Mouse (Mus musculus) stomach, embryonic 16.5 days (tissue): ENCODE measurements around the gene Vwa5b1. TPM values are rescaled to one million over a fixed set of nuclear protein-coding genes. Genes with fewer than 3 reads are reported as not detected.

Experiments used
- ATAC-seq: fragments of 200-750 bp; cut with Nextera tagmentation; 2 replicates; pipeline ENCODE4 v1.8.0; 2017; ENCODE audit warnings: moderate number of reproducible peaks, moderate TSS enrichment; ENCODE audit not compliant: insufficient read depth, low FRiP score
- H3K27ac ChIP-seq: fragments of 300-500 bp; sonication (generic); 2 replicates; pipeline ENCODE4 v1.5.1; 2014; ENCODE audit warnings: low read length
- H3K27me3 ChIP-seq: fragments of 300-500 bp; sonication (generic); 2 replicates; pipeline ENCODE4 v1.6.1; 2014; ENCODE audit warnings: low read length, control low read depth, mixed read lengths; ENCODE audit not compliant: control insufficient read depth, insufficient read depth
- H3K36me3 ChIP-seq: fragments of 300-500 bp; sonication (generic); 2 replicates; pipeline ENCODE4 v1.6.1; 2014; ENCODE audit warnings: low read length; ENCODE audit not compliant: control insufficient read depth, insufficient read depth
- H3K4me1 ChIP-seq: fragments of 300-500 bp; sonication (generic); 2 replicates; pipeline ENCODE4 v1.6.1; 2014; ENCODE audit warnings: low read length, control low read depth, mixed read lengths; ENCODE audit not compliant: control insufficient read depth, insufficient read depth
- H3K4me2 ChIP-seq: fragments of 300-500 bp; sonication (generic); 2 replicates; pipeline ENCODE4 v1.6.1; 2014; ENCODE audit warnings: low read depth, low read length, mixed read lengths
- H3K4me3 ChIP-seq: fragments of 300-500 bp; sonication (generic); replicated peaks from 2 replicates; pipeline ENCODE4 v1.5.1; 2014; ENCODE audit warnings: mild to moderate bottlenecking, low read length
- H3K9ac ChIP-seq: fragments of 300-500 bp; sonication (generic); 2 replicates; pipeline ENCODE4 v1.6.1; 2014; ENCODE audit warnings: low read length
- H3K9me3 ChIP-seq: fragments of 300-500 bp; sonication (generic); replicated peaks from 2 replicates; pipeline ENCODE4 v1.6.1; 2016; ENCODE audit warnings: low read length, control low read depth; ENCODE audit not compliant: control insufficient read depth
- WGBS: fragments of 180-500 bp; shearing (Covaris S2); extraction: QIAGEN DNeasy Blood & Tissue Kit; methylation state at CpG from one replicate; pipeline ENCODE4 v1.1.7; 2014; 5-methylcytosine and 5-hydroxymethylcytosine counted together
- polyA plus RNA-seq: library from polyadenylated mRNA; unstranded; fragments of >200 nt; fragmentation: Nextera tagmentation; extraction: Ambion mirVana; gene quantifications from 2 replicates; pipeline ENCODE4 v1.2.1, GENCODE M21; 2015

The Vwa5b1 gene
- polyA plus RNA-seq, 1 experiment from 2014 or later, result 0.34 TPM

DNA sequence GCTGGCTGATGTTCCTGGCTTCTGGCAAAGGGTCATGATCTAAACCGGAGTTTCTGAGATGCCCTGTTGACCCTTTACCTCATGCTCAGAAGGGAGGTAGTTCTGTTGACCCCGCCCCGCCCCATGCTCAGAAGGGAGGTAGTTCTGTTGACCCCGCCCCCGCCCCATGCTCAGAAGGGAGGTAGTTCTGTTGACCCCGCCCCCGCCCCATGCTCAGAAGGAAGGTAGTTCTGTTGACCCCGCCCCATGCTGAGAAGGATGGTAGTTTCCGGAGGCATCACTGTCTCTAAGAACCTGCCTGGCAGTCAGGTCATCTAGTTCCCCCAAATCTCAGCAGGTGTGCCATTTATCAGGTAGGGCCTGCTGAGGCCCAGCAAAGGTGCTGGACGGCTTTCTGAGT is 88.1 kb downstream of the Vwa5b1 start:
- Histone ChIP-seq H3K36me3 (no peaks in the 10 kb centered on the region), H3K4me2 (no peak overlapping the region), H3K4me1 (peaks cover 12% of the 10 kb centered on the region), H3K27ac (no peak overlapping the region), H3K9me3 (no peaks in the 10 kb centered on the region), H3K9ac (no peak overlapping the region), H3K27me3 (no peaks in the 10 kb centered on the region; the same call in 1 of the 2 replicates), H3K4me3 (no peak overlapping the region)
- ATAC-seq, result no peak
- WGBS, result 20% methylated on average over 10 of the region's 10 CpGs

DNA sequence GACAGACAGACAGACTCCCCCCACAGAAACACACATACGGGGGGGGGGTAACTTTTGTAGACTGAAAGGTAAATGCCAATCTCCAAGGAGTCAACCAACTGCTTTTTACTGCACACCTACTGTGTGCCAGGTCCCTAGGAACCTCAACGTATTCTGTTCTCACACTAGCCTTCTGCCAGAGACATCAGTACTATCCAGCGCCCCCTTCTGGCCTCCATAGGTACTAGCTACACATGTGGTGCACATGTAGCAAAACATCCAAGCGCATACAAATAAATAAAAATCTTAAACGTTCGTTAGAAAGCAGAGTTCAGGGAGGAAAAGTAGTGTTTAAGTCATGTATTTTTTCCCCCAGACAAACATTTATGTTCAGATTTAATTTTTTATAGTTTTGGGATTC is 88.6 kb downstream of the Vwa5b1 start:
- 57% methylated on average over 6 of the region's 6 CpGs for WGBS
- Histone ChIP-seq H3K4me3 (no peak overlapping the region), H3K4me2 (no peak overlapping the region), H3K9ac (no peak overlapping the region), H3K27ac (no peak overlapping the region), H3K27me3 (no peaks in the 10 kb centered on the region; the same call in 1 of the 2 replicates), H3K4me1 (peaks cover 12% of the 10 kb centered on the region), H3K9me3 (no peaks in the 10 kb centered on the region), H3K36me3 (no peaks in the 10 kb centered on the region)
- ATAC-seq, result no peak

DNA sequence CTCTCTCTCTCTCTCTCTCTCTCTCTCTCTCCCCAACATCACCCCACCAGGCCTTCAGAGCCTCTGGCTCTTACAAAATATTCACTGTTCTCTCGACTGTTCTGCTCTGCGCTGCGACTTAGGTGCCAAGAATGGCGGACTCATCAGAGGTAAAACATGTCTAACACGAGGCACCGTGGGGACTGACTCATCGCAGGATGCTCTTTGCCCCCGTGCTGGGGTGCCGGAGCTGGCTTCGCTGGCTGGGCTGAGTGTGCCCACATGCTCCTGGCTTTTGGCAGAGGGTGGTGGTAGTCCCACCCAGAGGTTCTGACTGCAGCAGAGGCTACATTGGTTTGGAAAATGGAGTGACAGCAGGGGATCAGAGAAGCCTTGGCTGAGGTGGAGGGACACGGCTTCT is 89.4 kb downstream of the Vwa5b1 start:
- Histone ChIP-seq H3K4me1 (peaks cover 12% of the 10 kb centered on the region), H3K36me3 (no peaks in the 10 kb centered on the region), H3K27me3 (no peaks in the 10 kb centered on the region; the same call in 1 of the 2 replicates), H3K9ac (no peak overlapping the region), H3K4me2 (no peak overlapping the region), H3K4me3 (no peak overlapping the region), H3K9me3 (no peaks in the 10 kb centered on the region), H3K27ac (no peak overlapping the region)
- ATAC-seq, result no peak
- WGBS, result 64% methylated on average over 11 of the region's 11 CpGs

DNA sequence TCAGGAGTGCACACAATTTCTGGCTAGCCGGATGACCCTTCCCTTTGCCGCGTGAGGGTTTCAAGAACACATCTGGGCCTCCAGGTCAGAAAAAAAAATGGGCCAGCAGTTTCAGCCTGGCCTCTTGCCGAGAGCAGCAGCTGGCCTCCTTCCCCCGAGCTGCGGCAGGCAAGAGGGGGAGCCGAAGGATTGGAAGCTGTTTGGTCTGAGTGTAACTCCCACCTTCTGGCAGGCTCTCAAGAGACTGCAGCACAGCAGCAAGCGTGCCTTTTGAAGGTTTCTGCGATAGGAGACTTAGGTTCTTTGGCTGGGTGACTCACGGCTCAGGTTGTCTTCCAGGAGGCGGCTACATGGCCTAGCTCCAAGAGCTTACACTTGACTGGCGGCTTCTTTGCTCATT is 92.5 kb downstream of the Vwa5b1 start:
- Histone ChIP-seq H3K4me2 (no peak overlapping the region), H3K27ac (peak overlapping the region; percentile 53; the same call in 1 of the 2 replicates), H3K4me3 (no peak overlapping the region), H3K9me3 (no peaks in the 10 kb centered on the region), H3K36me3 (no peaks in the 10 kb centered on the region), H3K27me3 (no peaks in the 10 kb centered on the region; the same call in 1 of the 2 replicates), H3K4me1 (peaks cover 12% of the 10 kb centered on the region), H3K9ac (no peak overlapping the region)
- ATAC-seq, result peak; percentile 41; the same call in 1 of the 2 replicates
- WGBS, result 32% methylated on average over 12 of the region's 12 CpGs

DNA sequence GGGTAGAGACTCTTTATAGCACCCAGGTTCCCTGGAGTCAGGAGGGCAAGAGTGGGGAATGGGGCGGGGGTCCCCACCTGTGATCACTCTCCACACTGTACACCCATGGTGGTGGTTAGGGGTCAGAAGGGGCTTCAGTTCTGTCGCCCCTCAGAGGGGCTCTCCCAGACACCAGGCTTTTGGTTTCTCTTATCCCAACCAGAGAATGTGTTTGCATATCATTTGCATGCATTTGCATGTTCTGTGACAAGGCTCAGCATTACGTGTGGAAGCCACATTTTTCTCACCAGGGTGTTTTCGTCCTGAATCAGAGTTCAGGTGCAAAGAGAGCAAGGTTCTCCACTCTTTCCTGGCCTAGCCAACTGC is 97.6 kb downstream of the Vwa5b1 start:
- H3K4me2 ChIP-seq, result no peak overlapping the region
- H3K36me3 ChIP-seq, result no peaks in the 10 kb centered on the region
- H3K4me3 ChIP-seq, result no peak overlapping the region
- peaks cover 5% of the 10 kb centered on the region; the same call in 1 of the 2 replicates for H3K4me1 ChIP-seq
- H3K27me3 ChIP-seq, result no peaks in the 10 kb centered on the region
- no peak for ATAC-seq
- H3K9ac ChIP-seq, result no peak overlapping the region
- H3K27ac ChIP-seq, result no peak overlapping the region
- WGBS, result 53% methylated on average over 4 of the region's 4 CpGs
- H3K9me3 ChIP-seq, result 0 out of 2 replicates have a peak, but pooled peaks cover 4% of the 10 kb centered on the region

DNA sequence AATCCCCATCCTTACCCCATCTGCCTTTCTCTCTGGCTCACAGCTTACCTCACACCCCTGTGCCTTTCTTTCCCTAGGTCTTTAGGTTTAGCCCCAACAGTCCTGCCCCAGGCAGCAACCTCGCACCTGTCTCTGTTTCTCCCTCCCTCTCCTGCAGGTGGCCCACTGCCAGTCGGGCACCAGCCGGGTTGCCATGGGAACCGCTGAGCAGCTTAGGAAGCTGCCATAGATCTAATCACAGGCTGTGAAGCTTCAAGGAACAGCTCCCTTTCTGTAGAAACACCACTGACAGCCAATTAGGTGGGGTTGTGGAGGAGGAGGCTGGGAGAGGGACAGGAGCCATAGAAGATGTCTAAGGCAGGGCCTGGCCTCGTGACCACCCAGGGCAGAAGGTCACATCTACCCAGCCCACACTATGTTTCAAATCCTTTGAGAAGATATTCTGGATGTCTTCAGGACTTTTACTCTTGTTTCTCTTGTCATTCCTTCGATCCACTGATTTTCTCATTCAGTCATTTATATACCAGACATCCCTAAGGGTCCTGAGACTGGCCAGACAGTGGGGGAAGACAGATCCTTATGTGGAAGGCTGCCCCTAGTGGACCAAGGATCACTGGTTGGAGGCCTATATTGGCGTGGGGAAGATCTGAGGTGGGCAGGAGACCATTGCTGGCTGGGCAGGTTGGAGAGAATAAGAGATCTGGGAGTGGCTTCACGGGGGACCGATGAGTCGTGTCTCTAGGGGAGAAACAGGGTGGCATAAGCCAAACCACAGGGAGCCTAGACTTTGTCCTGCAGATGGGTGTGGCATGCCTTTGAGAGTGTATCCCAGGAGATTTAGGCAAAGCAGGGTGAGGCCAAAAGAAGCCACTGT is 98.2 kb downstream of the Vwa5b1 start:
- Histone ChIP-seq H3K4me1 (no peaks in the 10 kb centered on the region), H3K4me2 (no peak overlapping the region), H3K36me3 (no peaks in the 10 kb centered on the region), H3K4me3 (no peak overlapping the region), H3K9me3 (0 out of 2 replicates have a peak, but pooled peaks cover 4% of the 10 kb centered on the region), H3K9ac (no peak overlapping the region), H3K27ac (no peak overlapping the region), H3K27me3 (no peaks in the 10 kb centered on the region)
- ATAC-seq, result no peak
- 30% methylated on average over 10 of the region's 10 CpGs for WGBS

DNA sequence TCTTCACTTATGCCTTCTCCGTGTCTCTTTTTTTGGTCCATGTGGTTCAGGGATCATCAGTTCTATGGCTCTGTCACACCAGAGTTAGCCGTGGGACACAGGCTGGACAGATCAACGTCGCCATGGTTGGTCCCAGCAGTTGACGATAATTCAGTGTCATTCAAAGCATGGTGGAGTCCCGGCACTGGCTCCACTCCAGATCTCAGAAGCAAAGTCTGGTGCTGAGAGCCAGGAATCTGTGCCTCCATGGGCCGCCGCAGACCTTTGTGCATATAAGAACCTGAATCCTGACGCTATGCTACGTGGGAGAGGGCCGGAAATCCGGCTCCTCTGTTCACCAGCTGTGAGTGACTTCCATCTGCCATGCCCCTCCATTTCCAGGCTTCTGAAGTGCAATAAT is 100.1 kb downstream of the Vwa5b1 start:
- H3K9me3 ChIP-seq, result 0 out of 2 replicates have a peak, but pooled peaks cover 4% of the 10 kb centered on the region
- no peak overlapping the region for H3K27ac ChIP-seq
- WGBS, result 83% methylated on average over 12 of the region's 12 CpGs
- no peaks in the 10 kb centered on the region for H3K4me1 ChIP-seq
- no peaks in the 10 kb centered on the region for H3K36me3 ChIP-seq
- ATAC-seq, result no peak
- no peak overlapping the region for H3K9ac ChIP-seq
- H3K4me3 ChIP-seq, result no peak overlapping the region
- H3K27me3 ChIP-seq, result no peaks in the 10 kb centered on the region
- H3K4me2 ChIP-seq, result no peak overlapping the region

DNA sequence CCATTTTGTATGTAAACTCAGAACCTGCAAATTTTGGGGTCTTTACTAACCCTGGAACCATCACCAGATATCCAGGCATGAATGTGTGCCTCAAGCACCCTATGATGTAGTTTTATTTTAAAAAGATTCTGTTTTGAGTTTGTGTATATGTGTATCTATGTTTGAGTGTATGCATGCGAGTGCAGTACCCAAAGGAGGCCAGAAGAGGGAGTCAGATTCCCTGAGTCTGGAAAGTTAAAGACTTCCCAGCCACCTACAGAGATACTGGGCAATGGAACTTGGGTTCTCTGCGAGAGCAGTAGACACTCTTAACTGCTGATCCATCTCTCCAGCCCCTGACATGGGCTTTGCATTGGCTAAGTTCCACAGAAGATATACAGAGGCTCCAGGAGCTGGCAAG is 101.8 kb downstream of the Vwa5b1 start:
- Histone ChIP-seq H3K27me3 (no peaks in the 10 kb centered on the region), H3K4me1 (no peaks in the 10 kb centered on the region), H3K36me3 (no peaks in the 10 kb centered on the region), H3K9ac (no peak overlapping the region), H3K4me2 (no peak overlapping the region), H3K4me3 (no peak overlapping the region), H3K27ac (no peak overlapping the region), H3K9me3 (0 out of 2 replicates have a peak, but pooled peaks cover 4% of the 10 kb centered on the region)
- WGBS, result 84% methylated on average over 2 of the region's 2 CpGs
- no peak for ATAC-seq

DNA sequence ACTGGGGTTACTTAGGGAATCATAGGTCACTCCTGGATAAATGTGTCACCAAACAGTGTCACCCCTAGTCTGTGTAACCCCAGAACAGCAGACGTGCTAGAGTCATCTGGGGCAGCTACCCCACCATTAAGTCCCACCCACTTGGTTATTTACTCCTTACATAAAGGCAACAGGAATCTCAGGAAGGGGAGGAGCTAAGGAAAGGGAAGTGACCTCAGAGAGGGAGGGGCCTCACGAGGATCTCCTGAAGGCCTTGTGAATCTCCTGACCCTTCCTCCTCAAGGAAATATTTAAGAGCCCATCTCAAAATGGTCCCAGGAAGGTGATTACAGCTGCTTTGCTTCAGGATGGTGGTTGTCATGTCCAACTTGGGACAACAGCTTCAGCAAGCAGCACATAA is 103.9 kb downstream of the Vwa5b1 start:
- no peaks in the 10 kb centered on the region for H3K36me3 ChIP-seq
- H3K4me1 ChIP-seq, result no peaks in the 10 kb centered on the region
- H3K4me2 ChIP-seq, result no peak overlapping the region
- no peak overlapping the region for H3K9ac ChIP-seq
- 68% methylated on average over 2 of the region's 2 CpGs for WGBS
- no peaks in the 10 kb centered on the region for H3K27me3 ChIP-seq
- H3K27ac ChIP-seq, result no peak overlapping the region
- H3K4me3 ChIP-seq, result no peak overlapping the region
- ATAC-seq, result no peak
- H3K9me3 ChIP-seq, result 0 out of 2 replicates have a peak, but pooled peaks cover 4% of the 10 kb centered on the region
